Mouse (Mus musculus): ENCODE data around the gene Zfp40.
A peak's percentile ranks its signal among the peaks of the same experiment; 100 is the strongest.
"Not testable (repeated sequence)": the region's sequence is repeated elsewhere in the genome, so short reads cannot be mapped to it uniquely, and the experiment has no call there.

Zfp40 gene

DNA sequence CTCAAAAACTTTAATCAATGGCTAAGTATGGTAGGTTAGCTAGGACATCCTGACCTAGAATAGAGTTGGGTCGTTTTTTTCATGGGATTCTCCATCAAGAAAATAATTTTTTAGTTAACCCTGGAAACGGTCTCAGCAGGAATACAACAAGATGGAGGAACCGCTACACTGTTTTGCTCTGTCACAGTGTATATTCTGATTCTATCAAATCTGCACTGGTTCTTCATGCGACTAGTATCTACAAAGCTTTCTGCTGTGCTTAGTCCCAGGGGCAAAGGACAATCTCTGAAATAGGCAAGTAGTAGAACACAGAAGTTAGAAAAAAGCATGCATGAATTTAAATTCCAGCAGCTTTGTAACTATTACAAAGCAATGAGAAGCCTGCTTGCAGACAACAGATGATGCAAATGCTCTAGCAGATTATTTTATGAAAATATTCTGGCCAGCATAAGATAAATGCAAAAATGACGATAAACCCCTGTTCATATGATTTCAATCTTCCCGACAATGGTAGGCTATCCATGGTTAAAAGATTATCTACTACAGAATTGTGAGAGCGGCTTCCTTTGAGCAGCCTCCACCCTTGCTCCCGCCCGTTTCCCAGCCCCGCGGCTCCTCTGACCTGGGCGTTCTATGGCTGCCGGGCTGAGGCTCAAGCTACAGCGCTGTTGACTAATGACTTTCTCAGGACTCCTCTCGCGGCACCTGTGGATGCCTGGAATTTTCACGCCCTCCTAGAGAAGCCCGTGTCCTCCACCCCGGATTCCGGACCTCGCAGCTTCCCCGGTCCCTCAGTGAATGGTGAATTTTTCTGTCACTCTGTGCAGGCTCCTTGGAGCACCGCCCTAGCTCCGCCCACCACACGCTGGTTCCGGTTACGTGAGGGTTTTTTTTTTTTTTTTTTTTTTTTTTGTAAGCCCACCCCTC, at the start of gene Zfp40:
Gene Zfp40, minus strand, starts transcription at position 800 of the 927 bp plus-strand sequence.
- peak; percentile 84 to 85 for DNase-seq (ENCODE audit: low spot score in 2 of 2)

DNA sequence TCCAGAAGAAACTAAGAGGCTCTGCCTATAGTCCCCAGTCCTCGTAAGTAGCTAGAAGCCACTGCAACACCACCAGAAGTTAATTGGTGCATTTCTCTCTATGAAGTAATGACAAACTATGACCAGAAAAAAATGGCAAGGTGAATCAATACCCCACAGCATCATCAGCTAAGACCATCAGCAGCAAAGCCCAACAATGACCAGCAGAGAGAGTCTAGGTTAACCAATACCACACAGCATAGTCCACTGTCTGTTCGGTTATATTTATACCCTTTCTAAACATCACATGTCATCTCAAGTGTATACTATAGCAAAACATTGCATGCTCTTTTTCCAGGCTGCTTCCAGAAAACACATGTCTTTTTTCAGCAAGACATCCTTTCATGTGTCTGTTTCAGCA, 25.3 kb upstream of the Zfp40 start:
- DNase-seq (ENCODE audit: low spot score in 2 of 2): no peak

DNA sequence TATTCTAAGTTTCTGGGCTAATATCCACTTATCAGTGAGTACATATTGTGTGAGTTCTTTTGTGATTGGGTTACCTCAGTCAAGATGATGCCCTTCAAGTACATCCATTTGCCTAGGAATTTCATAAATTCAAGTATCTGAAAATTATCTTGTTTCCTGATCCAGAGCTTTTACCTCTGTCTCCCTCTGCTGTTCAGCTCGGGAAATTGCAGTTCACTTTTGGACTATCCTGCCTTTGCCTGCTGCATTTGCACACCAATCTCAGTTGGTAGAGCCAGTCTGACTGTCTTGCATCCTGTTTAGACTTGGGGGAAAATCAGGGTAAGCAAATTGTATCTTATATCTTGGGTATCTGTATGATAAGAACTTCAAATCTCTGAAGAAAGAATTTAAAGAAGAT, 6.8 kb upstream of the Zfp40 start:
- not testable (repeated sequence) for DNase-seq (ENCODE audit: low spot score in 2 of 2)

DNA sequence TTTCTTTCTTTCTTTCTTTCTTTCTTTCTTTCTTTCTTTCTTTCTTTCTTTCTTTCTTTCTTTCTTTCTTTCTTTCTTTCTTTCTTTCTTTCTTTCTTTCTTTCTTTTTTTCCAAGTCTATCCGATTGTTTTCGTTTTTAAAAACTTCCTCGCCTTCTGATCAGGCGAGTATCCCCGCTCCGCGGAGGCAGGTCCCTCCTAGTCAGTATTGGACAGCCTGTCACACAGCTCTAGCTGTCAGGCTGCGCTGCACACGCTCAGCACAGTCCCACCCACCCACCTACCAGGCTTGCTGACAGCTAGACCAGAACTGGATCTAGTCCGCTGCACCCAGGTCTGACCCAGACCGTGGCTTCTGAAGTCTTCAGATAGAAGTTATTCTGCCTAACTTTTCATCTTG, 389 bp upstream of the Zfp40 start:
- DNase-seq (ENCODE audit: low spot score in 2 of 2): peak; percentile 21 to 27

DNA sequence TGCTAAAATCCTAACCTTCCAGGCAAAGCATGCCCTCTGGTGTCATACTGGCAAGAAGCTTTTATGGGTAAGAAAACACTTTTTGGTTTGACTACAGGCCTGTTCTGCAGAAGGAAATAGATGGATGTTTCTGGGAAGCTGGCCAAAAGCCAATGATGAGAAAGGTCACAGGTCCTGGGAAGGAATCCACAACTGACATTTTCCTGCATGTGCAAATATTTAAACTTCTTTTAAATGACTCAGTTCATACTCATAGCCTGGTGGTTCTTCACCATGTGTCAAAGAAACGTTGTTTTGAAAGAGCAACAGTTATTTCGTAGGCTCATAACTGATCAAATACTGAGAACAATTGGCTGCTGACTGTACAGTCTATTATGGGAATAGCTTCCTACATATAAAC, 5.4 kb downstream of the Zfp40 start:
- no peak for DNase-seq (ENCODE audit: low spot score in 2 of 2)
